Mouse (Mus musculus): Measurements from ENCODE around the gene Srgap2. TPM values are rescaled to one million over a fixed set of nuclear protein-coding genes. Genes with fewer than 3 reads are reported as not detected.

Srgap2 gene
- polyA plus RNA-seq, 1 experiment from 2014 or later: 19.5 TPM

DNA sequence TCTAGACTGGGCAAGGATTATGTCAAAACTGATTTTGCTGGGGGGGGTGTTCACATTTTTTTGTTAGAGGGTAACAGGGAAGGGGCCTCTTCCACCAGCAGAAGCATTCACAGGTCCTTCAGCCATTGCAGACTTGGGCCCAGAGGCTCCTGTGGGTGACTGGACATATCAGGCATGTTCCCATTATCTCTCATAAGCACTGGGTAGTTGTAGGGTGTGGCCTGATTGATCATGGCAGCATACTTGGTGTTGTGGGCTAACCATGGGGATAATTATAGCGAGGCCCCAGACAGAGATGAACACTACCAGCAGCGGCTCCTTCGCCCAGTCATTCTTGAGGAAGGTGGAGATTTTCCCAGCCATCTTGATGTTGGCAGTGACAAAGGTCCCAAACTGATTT lies 79.8 kb downstream of the Srgap2 start:
- no peaks in the 10 kb centered on the region for H3K4me1 ChIP-seq (ENCODE audit: control insufficient read depth, insufficient read depth, low read length)
- H3K36me3 ChIP-seq (ENCODE audit: control insufficient read depth, insufficient read depth, low read length): no peaks in the 10 kb centered on the region
- DNase-seq (ENCODE audit: low spot score): no peak
- WGBS: 89% methylated on average over 3 of the region's 3 CpGs
- no peak overlapping the region for H3K4me3 ChIP-seq (ENCODE audit: low read depth, low read length)
- H3K4me2 ChIP-seq (ENCODE audit: low read depth, severe bottlenecking): no peak overlapping the region
- no peaks in the 10 kb centered on the region for H3K27me3 ChIP-seq (ENCODE audit: control insufficient read depth, insufficient read depth, low read length)
- no peak overlapping the region for H3K27ac ChIP-seq (replicated peaks; ENCODE audit: low read depth, low read length)
- no peak for ATAC-seq (ENCODE audit: insufficient number of reproducible peaks, low FRiP score, low TSS enrichment, low read depth)
- no peak overlapping the region for H3K9ac ChIP-seq (ENCODE audit: low read length)
- no peaks in the 10 kb centered on the region for H3K9me3 ChIP-seq (ENCODE audit: control insufficient read depth, low read length)

DNA sequence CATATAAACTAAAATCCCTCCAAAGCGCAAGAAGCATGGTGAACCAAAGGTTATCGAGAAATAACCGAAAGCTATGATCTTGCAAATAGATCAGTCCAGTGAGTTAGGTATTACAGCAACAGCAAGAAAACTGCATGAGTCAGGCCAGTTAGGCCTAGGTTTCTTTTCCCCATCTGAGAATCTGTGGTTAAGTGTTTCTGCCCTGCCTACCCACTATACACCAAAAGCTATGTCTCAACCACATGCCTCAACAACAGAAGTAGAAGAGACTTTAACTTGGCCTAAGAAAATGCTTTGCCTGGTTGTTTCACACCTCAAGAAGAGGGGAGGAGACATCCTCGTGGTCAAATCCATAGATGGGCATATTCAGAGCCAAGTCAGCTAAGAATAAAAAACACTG lies 80.6 kb downstream of the Srgap2 start:
- H3K4me3 ChIP-seq (ENCODE audit: low read depth, low read length): no peak overlapping the region
- WGBS: 96% methylated on average over 4 of the region's 4 CpGs
- ATAC-seq (ENCODE audit: insufficient number of reproducible peaks, low FRiP score, low TSS enrichment, low read depth): no peak

DNA sequence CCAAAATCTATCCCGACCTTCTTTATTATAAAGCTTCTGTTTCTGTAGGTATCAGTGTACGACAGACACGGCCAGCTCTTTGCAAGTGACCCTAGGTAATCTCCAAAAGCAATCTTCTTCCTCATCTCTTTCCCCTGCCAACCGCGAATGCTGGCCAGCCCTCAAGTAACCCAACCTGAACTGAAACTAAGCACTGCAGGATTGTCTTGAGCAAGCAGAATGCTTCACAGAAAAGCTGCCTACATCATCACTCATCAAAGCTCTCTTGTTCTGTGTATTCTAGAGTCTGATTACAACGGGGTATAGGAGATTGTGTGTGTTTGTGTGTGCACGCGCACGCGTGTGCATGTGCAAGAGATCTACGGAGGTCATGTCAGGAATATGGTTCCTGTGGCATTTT lies 88.6 kb downstream of the Srgap2 start:
- H3K9ac ChIP-seq (ENCODE audit: low read length): no peak overlapping the region
- H3K36me3 ChIP-seq (ENCODE audit: control insufficient read depth, insufficient read depth, low read length): no peaks in the 10 kb centered on the region
- no peaks in the 10 kb centered on the region for H3K4me1 ChIP-seq (ENCODE audit: control insufficient read depth, insufficient read depth, low read length)
- H3K27ac ChIP-seq (replicated peaks; ENCODE audit: low read depth, low read length): no peak overlapping the region
- no peaks in the 10 kb centered on the region for H3K9me3 ChIP-seq (ENCODE audit: control insufficient read depth, low read length)
- H3K27me3 ChIP-seq (ENCODE audit: control insufficient read depth, insufficient read depth, low read length): no peaks in the 10 kb centered on the region
- no peak overlapping the region for H3K4me3 ChIP-seq (ENCODE audit: low read depth, low read length)
- no peak for ATAC-seq (ENCODE audit: insufficient number of reproducible peaks, low FRiP score, low TSS enrichment, low read depth)
- WGBS: 90% methylated on average over 11 of the region's 11 CpGs
- no peak overlapping the region for H3K4me2 ChIP-seq (ENCODE audit: low read depth, severe bottlenecking)
- DNase-seq (ENCODE audit: low spot score): no peak

More for the DNA sequence above, 80.6 kb downstream of the Srgap2 start:
- DNase-seq (ENCODE audit: low spot score): no peak
- Histone ChIP-seq H3K9ac (ENCODE audit: low read length) (no peak overlapping the region), H3K36me3 (ENCODE audit: control insufficient read depth, insufficient read depth, low read length) (no peaks in the 10 kb centered on the region), H3K27me3 (ENCODE audit: control insufficient read depth, insufficient read depth, low read length) (no peaks in the 10 kb centered on the region), H3K9me3 (ENCODE audit: control insufficient read depth, low read length) (no peaks in the 10 kb centered on the region), H3K4me2 (ENCODE audit: low read depth, severe bottlenecking) (no peak overlapping the region), H3K27ac (replicated peaks; ENCODE audit: low read depth, low read length) (no peak overlapping the region), H3K4me1 (ENCODE audit: control insufficient read depth, insufficient read depth, low read length) (no peaks in the 10 kb centered on the region)

DNA sequence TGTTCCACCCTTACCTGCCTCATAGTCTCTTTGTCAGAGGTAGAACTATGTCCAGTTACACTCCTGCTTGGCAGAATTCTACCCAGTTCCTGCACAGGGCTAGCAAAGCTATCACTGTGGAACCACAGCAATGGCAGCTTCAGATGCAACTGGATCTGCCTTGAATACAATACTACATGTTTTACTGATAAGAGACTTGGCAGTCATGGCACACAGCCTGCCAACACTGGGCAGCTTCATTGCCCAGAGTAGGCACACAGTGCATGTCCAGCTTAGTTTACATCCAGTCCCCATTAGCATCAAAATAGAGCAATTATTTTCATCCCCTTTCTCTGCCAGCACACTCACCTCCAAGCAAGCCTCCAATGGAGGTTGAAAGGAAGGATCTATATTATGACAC lies 89.2 kb downstream of the Srgap2 start:
- H3K4me1 ChIP-seq (ENCODE audit: control insufficient read depth, insufficient read depth, low read length): no peaks in the 10 kb centered on the region
- ATAC-seq (ENCODE audit: insufficient number of reproducible peaks, low FRiP score, low TSS enrichment, low read depth) (no peak), DNase-seq (ENCODE audit: low spot score) (no peak)
- H3K27ac ChIP-seq (replicated peaks; ENCODE audit: low read depth, low read length): no peak overlapping the region
- no peaks in the 10 kb centered on the region for H3K36me3 ChIP-seq (ENCODE audit: control insufficient read depth, insufficient read depth, low read length)
- H3K27me3 ChIP-seq (ENCODE audit: control insufficient read depth, insufficient read depth, low read length): no peaks in the 10 kb centered on the region
- no peak overlapping the region for H3K4me2 ChIP-seq (ENCODE audit: low read depth, severe bottlenecking)
- no peak overlapping the region for H3K4me3 ChIP-seq (ENCODE audit: low read depth, low read length)
- no peak overlapping the region for H3K9ac ChIP-seq (ENCODE audit: low read length)
- H3K9me3 ChIP-seq (ENCODE audit: control insufficient read depth, low read length): no peaks in the 10 kb centered on the region

DNA sequence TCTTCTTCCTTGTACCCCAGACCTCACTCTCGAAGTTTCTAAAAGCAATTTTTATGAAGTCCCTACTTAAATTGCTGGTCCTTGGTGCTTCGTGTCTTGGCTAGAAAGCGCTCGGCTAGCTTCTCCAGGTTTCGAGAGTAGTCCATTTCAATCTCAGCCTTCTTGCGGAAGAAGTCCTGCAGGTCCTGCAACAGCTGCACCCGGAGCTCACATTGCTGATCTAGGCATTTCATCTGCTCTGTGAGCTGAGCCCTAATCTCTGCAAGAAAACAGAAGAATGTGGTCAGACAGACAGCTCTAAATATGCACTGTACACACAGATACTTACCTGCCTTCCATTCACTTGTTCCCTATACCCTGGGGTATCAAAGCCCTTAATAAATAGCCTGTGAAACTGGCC lies 90.5 kb downstream of the Srgap2 start:
- Histone ChIP-seq H3K9ac (ENCODE audit: low read length) (no peak overlapping the region), H3K4me3 (ENCODE audit: low read depth, low read length) (no peak overlapping the region), H3K4me1 (ENCODE audit: control insufficient read depth, insufficient read depth, low read length) (no peaks in the 10 kb centered on the region), H3K36me3 (ENCODE audit: control insufficient read depth, insufficient read depth, low read length) (no peaks in the 10 kb centered on the region), H3K27me3 (ENCODE audit: control insufficient read depth, insufficient read depth, low read length) (no peaks in the 10 kb centered on the region), H3K27ac (replicated peaks; ENCODE audit: low read depth, low read length) (no peak overlapping the region), H3K9me3 (ENCODE audit: control insufficient read depth, low read length) (no peaks in the 10 kb centered on the region), H3K4me2 (ENCODE audit: low read depth, severe bottlenecking) (no peak overlapping the region)
- 87% methylated on average over 7 of the region's 7 CpGs for WGBS
- ATAC-seq (ENCODE audit: insufficient number of reproducible peaks, low FRiP score, low TSS enrichment, low read depth): no peak
- no peak for DNase-seq (ENCODE audit: low spot score)

DNA sequence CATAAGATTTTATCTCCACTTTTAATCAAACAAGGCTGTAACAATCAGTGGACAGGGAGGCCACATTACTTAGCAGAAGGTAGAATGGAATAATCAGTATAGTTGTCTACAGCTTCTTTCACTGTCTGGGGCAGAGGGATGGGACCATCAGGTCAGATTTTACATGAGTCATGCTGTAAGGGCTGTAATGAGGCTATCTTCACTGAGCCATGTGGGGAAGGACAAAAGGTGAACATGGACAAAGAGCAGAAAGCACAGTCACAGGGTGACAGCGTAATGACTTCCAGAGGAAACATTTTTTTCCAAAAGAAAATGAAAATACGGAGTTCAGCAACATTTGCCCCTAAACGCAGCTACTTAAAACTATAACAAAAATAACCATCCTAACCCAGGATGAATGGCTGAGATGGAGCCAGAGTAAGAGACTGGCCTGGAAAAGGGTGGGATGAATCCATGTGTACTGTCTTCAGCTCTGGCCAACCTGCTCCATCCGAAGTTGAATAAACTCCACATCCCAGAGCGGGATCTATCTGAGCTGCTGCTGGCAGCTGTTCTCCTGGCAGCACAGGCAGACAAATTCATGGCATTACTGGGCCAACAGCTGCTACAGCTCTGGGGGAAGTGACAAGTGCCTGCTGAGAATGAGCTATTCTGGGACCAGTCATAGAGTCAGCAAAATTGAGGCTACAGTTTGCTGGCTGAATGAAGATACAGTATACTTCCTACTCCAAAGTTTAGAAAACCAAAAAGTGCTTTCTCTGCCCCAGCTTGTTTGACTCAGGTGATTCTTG lies 95.5 kb downstream of the Srgap2 start:
- Histone ChIP-seq H3K4me3 (ENCODE audit: low read depth, low read length) (no peak overlapping the region), H3K4me1 (ENCODE audit: control insufficient read depth, insufficient read depth, low read length) (peaks cover 8% of the 10 kb centered on the region), H3K9ac (ENCODE audit: low read length) (no peak overlapping the region), H3K4me2 (ENCODE audit: low read depth, severe bottlenecking) (no peak overlapping the region), H3K27me3 (ENCODE audit: control insufficient read depth, insufficient read depth, low read length) (no peaks in the 10 kb centered on the region), H3K9me3 (ENCODE audit: control insufficient read depth, low read length) (no peaks in the 10 kb centered on the region), H3K36me3 (ENCODE audit: control insufficient read depth, insufficient read depth, low read length) (no peaks in the 10 kb centered on the region), H3K27ac (replicated peaks; ENCODE audit: low read depth, low read length) (no peak overlapping the region)
- 72% methylated on average over 5 of the region's 5 CpGs for WGBS
- no peak for ATAC-seq (ENCODE audit: insufficient number of reproducible peaks, low FRiP score, low TSS enrichment, low read depth)
- DNase-seq (ENCODE audit: low spot score): no peak

DNA sequence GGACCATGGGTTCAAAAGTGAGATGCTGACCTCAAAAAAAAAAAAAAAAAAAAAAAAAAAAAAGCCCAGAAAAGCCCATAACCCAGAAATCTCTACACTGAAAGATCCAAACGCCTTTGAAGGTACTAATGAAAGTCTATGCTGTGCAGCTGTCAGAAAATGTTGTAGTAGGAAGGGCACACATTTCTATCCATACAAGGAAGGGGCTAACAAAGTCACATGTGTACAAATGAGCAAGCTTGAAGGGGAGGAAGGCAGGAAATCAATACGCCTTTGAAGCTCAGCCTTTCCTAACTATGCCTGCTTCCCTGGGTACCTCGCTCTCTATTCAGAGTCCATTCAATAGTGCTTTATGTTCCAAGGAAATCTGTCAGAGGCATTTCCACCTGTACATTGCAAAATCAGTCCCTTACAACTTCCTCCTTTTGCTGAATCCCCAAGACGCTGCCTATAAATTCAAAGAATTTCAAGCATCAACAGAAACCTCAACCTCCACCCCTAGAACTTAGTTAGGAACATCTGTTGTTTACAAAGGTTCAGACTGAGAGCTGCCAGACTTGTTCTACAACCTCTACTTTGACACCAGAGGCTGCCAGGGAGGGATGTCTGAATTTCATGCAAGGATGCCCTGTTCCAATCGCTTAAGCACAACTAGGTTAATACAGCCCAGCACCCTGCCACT lies 99.9 kb downstream of the Srgap2 start:
- no peaks in the 10 kb centered on the region for H3K27me3 ChIP-seq (ENCODE audit: control insufficient read depth, insufficient read depth, low read length)
- 15% methylated on average over 5 of the region's 5 CpGs for WGBS
- no peak overlapping the region for H3K9ac ChIP-seq (ENCODE audit: low read length)
- H3K4me1 ChIP-seq (ENCODE audit: control insufficient read depth, insufficient read depth, low read length): peaks cover 8% of the 10 kb centered on the region
- no peak overlapping the region; the same call in 1 of the 2 replicates for H3K27ac ChIP-seq (replicated peaks; ENCODE audit: low read depth, low read length)
- no peak overlapping the region for H3K4me3 ChIP-seq (ENCODE audit: low read depth, low read length)
- H3K36me3 ChIP-seq (ENCODE audit: control insufficient read depth, insufficient read depth, low read length): no peaks in the 10 kb centered on the region
- 0 out of 2 replicates have a peak, but pooled peaks have one; percentile 35 for ATAC-seq (ENCODE audit: insufficient number of reproducible peaks, low FRiP score, low TSS enrichment, low read depth)
- H3K4me2 ChIP-seq (ENCODE audit: low read depth, severe bottlenecking): no peak overlapping the region; the same call in 1 of the 2 replicates
- DNase-seq (ENCODE audit: low spot score): peak; percentile 38
- H3K9me3 ChIP-seq (ENCODE audit: control insufficient read depth, low read length): no peaks in the 10 kb centered on the region

DNA sequence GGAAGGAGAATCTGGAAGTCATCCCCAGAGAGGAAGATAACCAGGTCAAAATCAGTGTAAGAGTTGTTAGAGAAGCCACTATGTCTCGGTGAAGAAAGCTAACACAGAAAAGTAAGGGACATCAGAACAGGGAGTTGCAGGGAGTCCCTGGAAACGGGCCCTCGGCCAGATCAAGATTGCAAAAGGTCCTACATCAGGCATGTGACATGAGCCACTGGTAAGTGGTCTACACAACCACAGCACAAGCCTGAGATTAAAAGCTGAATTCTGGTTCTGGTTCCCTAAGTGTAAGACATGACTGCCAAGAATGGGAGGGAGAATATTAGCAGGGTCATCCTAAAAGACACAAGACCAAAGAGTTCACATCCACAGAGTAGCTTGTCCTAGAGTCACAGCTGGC lies 104.1 kb downstream of the Srgap2 start:
- no peak overlapping the region for H3K4me3 ChIP-seq (ENCODE audit: low read depth, low read length)
- H3K4me2 ChIP-seq (ENCODE audit: low read depth, severe bottlenecking): no peak overlapping the region
- 87% methylated on average over 3 of the region's 3 CpGs for WGBS
- H3K9ac ChIP-seq (ENCODE audit: low read length): no peak overlapping the region
- ATAC-seq (ENCODE audit: insufficient number of reproducible peaks, low FRiP score, low TSS enrichment, low read depth) (no peak), DNase-seq (ENCODE audit: low spot score) (no peak)
- no peaks in the 10 kb centered on the region for H3K9me3 ChIP-seq (ENCODE audit: control insufficient read depth, low read length)
- H3K27me3 ChIP-seq (ENCODE audit: control insufficient read depth, insufficient read depth, low read length): no peaks in the 10 kb centered on the region
- H3K27ac ChIP-seq (replicated peaks; ENCODE audit: low read depth, low read length): no peak overlapping the region
- H3K4me1 ChIP-seq (ENCODE audit: control insufficient read depth, insufficient read depth, low read length): peaks cover 8% of the 10 kb centered on the region
- H3K36me3 ChIP-seq (ENCODE audit: control insufficient read depth, insufficient read depth, low read length): no peaks in the 10 kb centered on the region
